Mouse (Mus musculus): ENCODE measurements around the gene Slc28a3.

GRCm38 (mm10) chr13:58538366-58538765 lies 72.3 kb downstream of the Slc28a3 start:
- TF ChIP-seq EP300 (IDR thresholded peaks at IDR 0.05; ENCODE audit: low read depth) = no peak
- no peak for TF ChIP-seq CTCF (IDR thresholded peaks at IDR 0.05; ENCODE audit: low read depth)
